Mouse (Mus musculus) bone marrow, adult 2 months (tissue): ENCODE data around the gene Adam23.

Experiments used
- CTCF ChIP-seq: fragments of 200-500 bp; IDR thresholded peaks from 2 replicates; pipeline ENCODE4 v1.5.1; 2011; ENCODE audit warnings: low read length, control low read depth; ENCODE audit not compliant: control insufficient read depth, insufficient read depth
- POLR2A ChIP-seq: fragments of 200-500 bp; IDR thresholded peaks from 2 replicates; pipeline ENCODE4 v1.6.1; 2011; ENCODE audit warnings: low read depth, mild to moderate bottlenecking, control low read depth, low read length, borderline replicate concordance; ENCODE audit not compliant: control insufficient read depth

DNA sequence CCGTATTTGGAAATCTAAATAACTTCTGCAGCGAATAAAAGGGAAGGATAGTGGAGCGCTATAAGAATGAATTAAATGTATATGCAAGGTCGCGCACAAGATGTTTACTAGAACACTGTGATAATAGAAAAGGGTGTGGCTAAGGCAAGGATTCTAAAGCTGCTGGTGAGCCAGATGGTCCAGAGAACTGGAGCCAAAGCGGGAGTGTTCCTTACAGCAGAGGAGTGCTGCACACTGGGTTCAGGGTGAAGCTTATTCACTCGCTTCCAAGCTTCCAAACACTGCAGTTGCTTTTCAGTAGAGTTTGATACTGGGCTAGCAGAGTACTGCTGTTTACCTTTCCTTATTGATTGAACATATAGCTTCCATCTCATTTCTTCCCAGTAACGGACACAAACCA lies 14.5 kb upstream of the Adam23 start:
- no peak for TF ChIP-seq CTCF
- no peak for TF ChIP-seq POLR2A
